Mouse (Mus musculus) lung, postnatal 10 days (tissue): ENCODE data around the gene Cdc42ep4.

ENCODE experiments used
- DNase-seq: peaks from one replicate; pipeline ENCODE4 v3.0.0; 2021

Gene Cdc42ep4

GRCm38 (mm10) chr11:113776851-113777511, 25.3 kb upstream of the Cdc42ep4 start:
- no peak for DNase-seq

DNA sequence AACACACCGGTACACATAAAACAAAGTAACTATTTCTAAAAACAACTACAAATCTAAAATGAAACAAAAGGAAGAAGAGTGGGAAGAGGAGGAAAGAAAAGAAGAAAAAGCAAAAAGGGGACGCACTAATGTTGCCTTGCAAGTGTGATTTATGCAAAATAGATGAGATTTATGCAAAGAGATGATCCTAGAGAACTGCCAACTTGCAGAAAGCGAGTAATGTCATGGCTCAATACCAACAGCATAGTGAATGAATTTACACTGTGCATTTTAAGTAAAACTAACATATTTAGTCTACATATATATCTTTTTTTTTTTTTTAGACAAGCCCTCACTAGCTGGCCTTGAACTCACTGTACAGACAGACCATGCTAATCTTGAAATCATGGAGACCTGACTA, 23.1 kb upstream of the Cdc42ep4 start:
- DNase-seq = no peak

DNA sequence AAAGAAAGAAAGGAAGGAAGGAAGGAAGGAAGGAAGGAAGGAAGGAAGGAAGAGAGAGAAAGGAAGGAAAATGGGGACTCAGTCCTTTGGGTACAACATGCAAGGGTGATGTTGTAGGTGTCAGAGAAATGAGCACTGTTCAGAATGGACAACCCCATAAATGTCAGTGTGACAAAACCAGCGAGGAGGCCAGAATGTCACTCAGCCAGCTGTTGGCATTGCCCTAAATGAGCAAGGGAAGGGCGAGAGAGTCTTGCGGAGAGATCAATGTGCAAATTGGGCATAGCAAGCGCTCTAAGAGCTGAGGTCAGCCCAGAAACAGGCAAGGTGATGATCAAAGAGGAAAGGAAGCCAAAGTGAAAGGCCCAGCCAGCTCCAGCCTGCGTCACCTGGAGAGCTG, 21.5 kb upstream of the Cdc42ep4 start:
- no peak for DNase-seq

- no peak for DNase-seq
Observed at GRCm38 (mm10) chr11:113771187-113771586, 19.5 kb upstream of the Cdc42ep4 start.

GRCm38 (mm10) chr11:113768356-113768755, 16.7 kb upstream of the Cdc42ep4 start:
- DNase-seq = no peak

- DNase-seq = peak; percentile 38
Observed at GRCm38 (mm10) chr11:113767285-113767684, 15.6 kb upstream of the Cdc42ep4 start.

DNA sequence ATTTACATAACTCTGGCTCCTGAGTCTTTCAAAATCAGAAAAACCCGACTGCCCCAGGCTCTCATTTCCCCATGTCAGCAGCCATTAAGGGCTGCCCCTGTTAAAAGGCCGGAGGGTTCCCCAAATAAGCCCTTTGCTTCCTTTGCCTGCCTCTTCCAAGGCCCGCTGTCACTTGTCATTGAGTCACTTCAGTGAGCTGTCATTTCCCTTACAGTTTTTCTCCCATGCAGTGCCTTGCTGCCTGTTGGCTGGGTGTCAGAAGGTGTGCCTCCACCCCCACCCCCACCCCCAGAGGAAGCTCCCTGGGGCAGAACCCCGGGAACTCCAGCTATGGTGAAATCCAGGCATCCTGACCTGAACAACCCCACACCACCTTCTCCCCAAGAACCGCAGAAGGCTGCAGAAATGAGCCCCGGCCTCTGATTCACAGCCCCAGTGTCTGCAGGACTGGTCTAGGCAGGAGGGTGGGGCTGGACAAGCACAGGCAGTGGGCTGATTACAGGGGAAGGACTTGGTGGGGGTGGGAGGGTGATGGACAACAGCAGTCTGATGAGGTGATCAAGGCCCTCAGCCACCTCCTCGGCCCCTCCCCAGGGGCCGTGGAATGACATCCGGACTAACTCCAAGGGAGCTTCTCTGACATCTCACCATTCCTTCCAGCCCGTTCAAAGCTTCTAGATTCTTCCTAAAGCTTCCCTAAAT, 14.8 kb upstream of the Cdc42ep4 start:
- DNase-seq = peak; percentile 77

GRCm38 (mm10) chr11:113764132-113764849, 12.6 kb upstream of the Cdc42ep4 start:
- no peak for DNase-seq

GRCm38 (mm10) chr11:113763449-113763848, 11.8 kb upstream of the Cdc42ep4 start:
- no peak for DNase-seq

GRCm38 (mm10) chr11:113762136-113762797, 10.6 kb upstream of the Cdc42ep4 start:
- no peak for DNase-seq

DNA sequence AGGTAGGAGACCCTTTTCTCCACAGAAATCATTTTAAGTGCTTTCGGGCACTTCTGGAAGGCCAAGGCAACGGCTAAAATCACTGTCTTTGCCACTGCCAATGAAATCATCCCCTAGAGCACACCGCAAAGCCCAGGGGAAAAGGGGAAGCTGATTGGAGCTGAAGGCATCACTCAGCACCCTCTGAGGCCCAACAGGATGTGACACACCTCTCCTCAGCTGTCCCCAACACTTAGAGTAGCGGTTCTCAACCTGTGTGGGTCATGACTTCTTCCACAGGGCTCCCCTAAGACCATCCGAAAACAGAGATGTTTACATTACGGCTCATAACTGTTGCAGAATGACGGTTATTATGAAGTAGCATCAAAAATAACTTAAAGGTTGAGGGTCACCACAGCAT, 10.0 kb upstream of the Cdc42ep4 start:
- no peak for DNase-seq

- peak; percentile 46 for DNase-seq
Observed at GRCm38 (mm10) chr11:113760476-113760875, 8.8 kb upstream of the Cdc42ep4 start.

DNA sequence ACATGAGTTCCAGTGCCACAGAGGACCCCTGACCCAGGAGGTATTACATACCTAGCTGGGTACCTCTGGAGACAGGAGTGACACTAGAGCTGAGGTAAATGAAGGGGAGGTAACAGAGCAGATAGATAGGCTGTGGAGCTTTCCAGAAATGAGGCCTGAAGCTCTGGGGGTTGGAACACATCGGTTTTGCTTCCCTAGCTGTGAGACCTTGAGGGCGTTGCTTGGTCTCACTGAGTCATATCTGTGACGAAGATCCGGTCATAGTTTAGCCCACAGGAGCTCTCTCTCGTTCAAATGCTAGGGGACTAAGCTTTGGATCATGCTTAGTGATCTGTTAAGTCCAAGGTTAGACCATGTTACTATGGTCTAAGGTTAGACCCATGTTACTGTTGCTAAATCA, 7.2 kb upstream of the Cdc42ep4 start:
- DNase-seq = no peak

- DNase-seq = peak; percentile 59
Observed at GRCm38 (mm10) chr11:113756578-113756977, 4.9 kb upstream of the Cdc42ep4 start.

DNA sequence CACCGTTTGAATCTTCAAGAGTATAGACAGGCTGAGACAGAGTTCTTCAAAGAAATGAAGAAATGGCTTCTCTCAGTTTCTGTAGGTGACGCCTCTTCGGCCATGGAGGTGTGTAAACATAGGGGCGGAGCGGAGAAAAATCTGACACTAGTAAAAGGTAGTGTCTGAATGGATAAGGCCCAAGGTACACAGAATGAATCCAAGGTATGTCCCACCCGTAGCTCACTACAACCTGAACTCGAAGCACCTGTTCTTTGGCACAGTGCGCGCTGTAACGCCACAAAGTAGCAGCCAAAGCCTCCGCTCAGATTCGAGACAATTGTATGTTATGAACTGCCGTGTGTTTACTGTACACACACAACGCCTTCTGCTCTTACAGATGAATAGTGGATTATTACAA, 4.2 kb upstream of the Cdc42ep4 start:
- no peak for DNase-seq

- DNase-seq = no peak
Observed at GRCm38 (mm10) chr11:113754845-113755244, 3.2 kb upstream of the Cdc42ep4 start.

DNA sequence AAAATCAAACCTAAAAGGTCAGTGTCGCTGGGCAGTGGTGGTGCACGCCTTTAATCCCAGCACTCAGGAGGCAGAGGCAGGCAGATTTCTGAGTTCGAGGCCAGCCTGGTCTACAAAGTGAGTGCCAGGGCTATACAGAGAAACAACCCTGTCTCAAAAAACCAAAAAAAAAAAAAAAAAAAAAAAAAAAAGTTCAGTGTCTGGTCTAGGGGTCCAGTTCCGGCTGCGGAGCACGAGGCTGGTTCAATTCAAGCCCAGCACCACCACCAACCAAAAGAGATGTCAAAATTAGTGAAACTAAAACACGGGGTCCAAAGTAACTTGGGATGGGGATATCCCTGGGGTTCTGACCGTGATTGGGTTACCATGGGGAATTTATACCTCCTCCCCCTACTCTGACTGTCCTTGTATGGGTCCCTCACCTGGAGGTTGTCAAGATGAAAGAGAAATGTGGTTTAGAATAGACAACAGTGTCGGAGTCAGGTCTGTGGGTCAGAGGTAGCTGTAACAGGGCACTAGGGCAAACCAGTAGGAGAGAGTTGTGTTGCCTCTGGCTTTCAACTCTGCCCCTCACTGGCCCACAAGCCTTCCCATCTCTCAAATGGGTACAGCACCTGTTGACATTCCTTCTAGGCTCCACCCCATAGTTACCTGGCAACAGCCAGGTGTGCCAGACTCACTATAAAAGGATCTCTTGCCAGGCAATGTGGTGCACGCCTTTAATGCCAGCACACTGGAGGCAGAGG, 1.2 kb upstream of the Cdc42ep4 start:
- DNase-seq = no peak

GRCm38 (mm10) chr11:113752158-113752661, 529 bp upstream of the Cdc42ep4 start:
- DNase-seq = peak; percentile 18

- peak; percentile 90 for DNase-seq
Observed at GRCm38 (mm10) chr11:113750571-113751483, 854 bp downstream of the Cdc42ep4 start.

GRCm38 (mm10) chr11:113749749-113750351, 1.8 kb downstream of the Cdc42ep4 start:
- peak; percentile 61 for DNase-seq
